Mouse (Mus musculus) stomach, postnatal 0 days (tissue): ENCODE results near the gene Map3k3. TPM values are rescaled to one million over a fixed set of nuclear protein-coding genes. Genes with fewer than 3 reads are reported as not detected.

Source experiments
- ATAC-seq: fragments of 200-750 bp; cut with Nextera tagmentation; 2 replicates; pipeline ENCODE4 v1.8.0; 2017; ENCODE audit not compliant: low FRiP score, low TSS enrichment
- DNase-seq: peaks from one replicate; pipeline ENCODE4 v3.0.0-alpha.2; 2016; ENCODE audit warnings: low spot score
- H3K27ac ChIP-seq: fragments of 300-500 bp; sonication (generic); replicated peaks from 2 replicates; pipeline ENCODE4 v1.5.1; 2014; ENCODE audit warnings: mild to moderate bottlenecking, control low read depth
- H3K27me3 ChIP-seq: fragments of 300-500 bp; sonication (generic); 2 replicates; pipeline ENCODE4 v1.6.1; 2014; ENCODE audit warnings: low read length; ENCODE audit not compliant: control insufficient read depth, insufficient read depth
- H3K36me3 ChIP-seq: fragments of 300-500 bp; sonication (generic); 2 replicates; pipeline ENCODE4 v1.6.1; 2014; ENCODE audit warnings: low read length, mixed read lengths; ENCODE audit not compliant: control insufficient read depth, insufficient read depth
- H3K4me1 ChIP-seq: fragments of 300-500 bp; sonication (generic); replicated peaks from 2 replicates; pipeline ENCODE4 v1.6.1; 2014; ENCODE audit warnings: antibody characterized with exemption; ENCODE audit not compliant: control insufficient read depth, insufficient read depth
- H3K4me2 ChIP-seq: fragments of 300-500 bp; sonication (generic); replicated peaks from 2 replicates; pipeline ENCODE4 v1.6.1; 2014; ENCODE audit warnings: low read depth, mild to moderate bottlenecking, control low read depth, moderate library complexity
- H3K4me3 ChIP-seq: fragments of 300-500 bp; sonication (generic); 2 replicates; pipeline ENCODE4 v1.5.1; 2014; ENCODE audit warnings: low read depth, low read length, control low read depth
- H3K9ac ChIP-seq: fragments of 300-500 bp; sonication (generic); 2 replicates; pipeline ENCODE4 v1.6.1; 2014; ENCODE audit warnings: mild to moderate bottlenecking, low read length, control low read depth, mixed read lengths
- H3K9me3 ChIP-seq: fragments of 300-500 bp; sonication (generic); 2 replicates; pipeline ENCODE4 v1.6.1; 2016; ENCODE audit warnings: low read length; ENCODE audit not compliant: control insufficient read depth
- CTCF ChIP-seq: IDR thresholded peaks from 2 replicates; pipeline ENCODE4 v1.5.1; 2016; ENCODE audit warnings: antibody characterized with exemption, low read depth, mild to moderate bottlenecking, moderate library complexity
- EP300 ChIP-seq: optimal IDR thresholded peaks from 2 replicates; pipeline ENCODE3; 2016; ENCODE audit warnings: antibody characterized with exemption
- WGBS: fragments of 180-500 bp; shearing (Covaris S2); extraction: QIAGEN DNeasy Blood & Tissue Kit; methylation state at CpG from one replicate; pipeline ENCODE4 v1.1.7; 2014; 5-methylcytosine and 5-hydroxymethylcytosine counted together
- polyA plus RNA-seq: library from polyadenylated mRNA; unstranded; fragments of >200 nt; fragmentation: Nextera tagmentation; extraction: Ambion mirVana; gene quantifications from 2 replicates; pipeline ENCODE4 v1.2.1, GENCODE M21; 2015

Map3k3 gene
- polyA plus RNA-seq, 1 experiment from 2014 or later = 8.7 TPM

GRCm38 (mm10) chr11:106156257-106156656, 71.8 kb downstream of the Map3k3 start:
- H3K36me3 ChIP-seq = peaks cover 15% of the 10 kb centered on the region
- H3K27me3 ChIP-seq = no peaks in the 10 kb centered on the region
- H3K4me1 ChIP-seq = 0 out of 2 replicates have a peak, but pooled peaks cover 2% of the 10 kb centered on the region
- TF ChIP-seq CTCF (no peak), EP300 (no peak)
- WGBS = 80% methylated on average over 1 of the region's 1 CpGs
- H3K9ac ChIP-seq = no peak overlapping the region
- no peak overlapping the region for H3K4me3 ChIP-seq
- H3K27ac ChIP-seq = no peak overlapping the region
- ATAC-seq (no peak), DNase-seq (no peak)
- H3K9me3 ChIP-seq = no peaks in the 10 kb centered on the region
- H3K4me2 ChIP-seq = no peak overlapping the region

- Histone ChIP-seq H3K36me3 (peaks cover 13% of the 10 kb centered on the region), H3K4me2 (no peak overlapping the region), H3K27ac (no peak overlapping the region), H3K4me3 (no peak overlapping the region), H3K4me1 (0 out of 2 replicates have a peak, but pooled peaks cover 2% of the 10 kb centered on the region), H3K9ac (no peak overlapping the region), H3K27me3 (no peaks in the 10 kb centered on the region), H3K9me3 (no peaks in the 10 kb centered on the region)
- 77% methylated on average over 7 of the region's 7 CpGs for WGBS
- TF ChIP-seq CTCF (no peak), EP300 (no peak)
- ATAC-seq = no peak
- no peak for DNase-seq
Measured at GRCm38 (mm10) chr11:106157154-106157553, 72.7 kb downstream of the Map3k3 start.

- TF ChIP-seq CTCF = peak; percentile 79
- no peak for TF ChIP-seq EP300
- ATAC-seq = no peak
- H3K36me3 ChIP-seq = peaks cover 13% of the 10 kb centered on the region
- no peak overlapping the region for H3K9ac ChIP-seq
- H3K4me1 ChIP-seq = 0 out of 2 replicates have a peak, but pooled peaks cover 2% of the 10 kb centered on the region
- no peaks in the 10 kb centered on the region for H3K9me3 ChIP-seq
- no peak for DNase-seq
- H3K4me2 ChIP-seq = peak overlapping the region; percentile 92
- 60% methylated on average over 14 of the region's 14 CpGs for WGBS
- no peaks in the 10 kb centered on the region for H3K27me3 ChIP-seq
- peak overlapping the region; percentile 88; the same call in 1 of the 2 replicates for H3K27ac ChIP-seq
- peak overlapping the region; percentile 69; the same call in 1 of the 2 replicates for H3K4me3 ChIP-seq
Measured at GRCm38 (mm10) chr11:106158081-106158929, 73.9 kb downstream of the Map3k3 start.

- peak overlapping the region; percentile 88 for H3K27ac ChIP-seq
- peaks cover 11% of the 10 kb centered on the region for H3K36me3 ChIP-seq
- no peak for DNase-seq
- H3K4me3 ChIP-seq = peak overlapping the region; percentile 69
- 0 out of 2 replicates have a peak, but pooled peaks cover 2% of the 10 kb centered on the region for H3K4me1 ChIP-seq
- H3K27me3 ChIP-seq = no peaks in the 10 kb centered on the region
- H3K9me3 ChIP-seq = no peaks in the 10 kb centered on the region
- H3K9ac ChIP-seq = peak overlapping the region; percentile 83
- TF ChIP-seq EP300 (no peak), CTCF (no peak)
- peak overlapping the region; percentile 92 for H3K4me2 ChIP-seq
- peak; percentile 27 for ATAC-seq
- WGBS = 40% methylated on average over 8 of the region's 9 CpGs
Measured at GRCm38 (mm10) chr11:106158930-106159215, 74.5 kb downstream of the Map3k3 start.

GRCm38 (mm10) chr11:106159216-106159920, 75.0 kb downstream of the Map3k3 start:
- DNase-seq (peak; percentile 55), ATAC-seq (peak; percentile 59)
- Histone ChIP-seq H3K9me3 (no peaks in the 10 kb centered on the region), H3K4me2 (peak overlapping the region; percentile 92), H3K27ac (peak overlapping the region; percentile 88), H3K9ac (peak overlapping the region; percentile 83), H3K4me1 (0 out of 2 replicates have a peak, but pooled peaks cover 2% of the 10 kb centered on the region), H3K4me3 (peak overlapping the region; percentile 69), H3K36me3 (peaks cover 7% of the 10 kb centered on the region), H3K27me3 (no peaks in the 10 kb centered on the region)
- whole genome bisulfite sequencing = 3% methylated on average over 25 of the region's 25 CpGs
- TF ChIP-seq CTCF = no peak
- TF ChIP-seq EP300 = no peak
